Mouse (Mus musculus): ENCODE measurements around the gene Bicd2.

GRCm38 (mm10) chr13:49407795-49408194, 66.4 kb downstream of the Bicd2 start:
- no peak for TF ChIP-seq CTCF (IDR thresholded peaks at IDR 0.05; ENCODE audit: borderline replicate concordance, extremely low read depth, insufficient read depth, insufficient read length)
- no peak for TF ChIP-seq POLR2A (IDR thresholded peaks at IDR 0.05; ENCODE audit: borderline replicate concordance, extremely low read depth, insufficient read depth, insufficient read length, poor library complexity, severe bottlenecking)

Data from brain, embryonic 14.5 days (tissue).